Comparison of ENCODE assay signal across 14 mouse cellular contexts in genomic region chr17:29014235-29014634, GRCm38 (mm10). TPM values are rescaled to one million over a fixed set of nuclear protein-coding genes. Genes with fewer than 3 reads are reported as not detected.
DNase-seq lines count a peak whose midpoint lies in the region; ATAC-seq and TF ChIP-seq lines count a peak whose summit lies in the region.
"Had no signal": no experiment of that assay in that cellular context is flagged by ENCODE, and none has a peak within 500 bp of the region (broad histone marks: within the 10 kb centered on the region; RNA-seq: fewer than 3 reads in every experiment).

No protein-coding gene starts in this region.

- no peaks in the 10 kb centered on the region for H3K36me3 ChIP-seq in kidney, embryonic 15.5 days
- no peaks in the 10 kb centered on the region for H3K36me3 ChIP-seq in stomach, embryonic 14.5 days (ENCODE audit: control insufficient read depth, insufficient read depth, low read length)
- H3K36me3 ChIP-seq in stomach, postnatal 0 days (ENCODE audit: control insufficient read depth, insufficient read depth, low read length) = no peaks in the 10 kb centered on the region
- H3K36me3 ChIP-seq: embryonic facial prominence, embryonic 12.5 days; liver, embryonic 12.5 days had no signal

- H3K4me2 ChIP-seq in kidney, embryonic 15.5 days = no peak overlapping the region
- no peak overlapping the region for H3K4me2 ChIP-seq in stomach, embryonic 14.5 days (replicated peaks; ENCODE audit: low read depth, low read length)
- no peak overlapping the region for H3K4me2 ChIP-seq in stomach, postnatal 0 days (replicated peaks; ENCODE audit: low read depth)
- H3K4me2 ChIP-seq: embryonic facial prominence, embryonic 12.5 days; liver, embryonic 12.5 days had no signal

- peak; percentile 66; the same call in 1 of the 2 replicates for ATAC-seq in kidney, embryonic 15.5 days (replicated peaks; ENCODE audit: low FRiP score)
- peak; percentile 35; the same call in 1 of the 2 replicates for ATAC-seq in stomach, embryonic 14.5 days (ENCODE audit: insufficient number of reproducible peaks, insufficient read depth, low FRiP score, low read depth)
- no peak for ATAC-seq in stomach, postnatal 0 days (ENCODE audit: low FRiP score, low TSS enrichment)
- ATAC-seq: liver, embryonic 12.5 days had no signal

- peak; percentile 35 for DNase-seq in gastrocnemius, postnatal 25 days
- DNase-seq in gastrocnemius, postnatal 36 days = no peak
- DNase-seq in kidney, adult 8-10 months = no peak
- DNase-seq in stomach, postnatal 0 days (ENCODE audit: low spot score) = no peak
- peak; percentile 65 for DNase-seq in skeletal muscle tissue, adult 2 months (ENCODE audit: low read depth, low spot score)
- DNase-seq in frontal cortex, postnatal 25 days (ENCODE audit: low spot score in 2 of 2) = no peak
- DNase-seq: adrenal gland, postnatal 10 days; B cell, adult 2 months; cerebellum, adult 9-11 months; left cerebral cortex, postnatal 4 days had no signal

- H3K9me3 ChIP-seq in kidney, embryonic 15.5 days (replicated peaks) = no peaks in the 10 kb centered on the region
- no peaks in the 10 kb centered on the region for H3K9me3 ChIP-seq in stomach, embryonic 14.5 days (ENCODE audit: control insufficient read depth, low read depth, low read length)
- H3K9me3 ChIP-seq in stomach, postnatal 0 days (ENCODE audit: control insufficient read depth, low read length) = no peaks in the 10 kb centered on the region
- H3K9me3 ChIP-seq: embryonic facial prominence, embryonic 12.5 days; liver, embryonic 12.5 days had no signal

- intact Hi-C loops in gastrocnemius, postnatal 36 days (cut with DNase I) = no loop called here

- H3K4me1 ChIP-seq in kidney, embryonic 15.5 days = 0 out of 2 replicates have a peak, but pooled peaks cover 8% of the 10 kb centered on the region
- H3K4me1 ChIP-seq in stomach, embryonic 14.5 days (ENCODE audit: control insufficient read depth, insufficient read depth, low read length) = peaks cover 3% of the 10 kb centered on the region; the same call in 1 of the 2 replicates
- H3K4me1 ChIP-seq in stomach, postnatal 0 days (replicated peaks; ENCODE audit: control insufficient read depth, insufficient read depth) = no peaks in the 10 kb centered on the region

- no peak for TF ChIP-seq CTCF in stomach, postnatal 0 days (IDR thresholded peaks at IDR 0.05; ENCODE audit: low read depth)

- 0 out of 2 replicates have a peak overlapping the region, but pooled peaks have one; percentile 14 for H3K27ac ChIP-seq in kidney, embryonic 15.5 days
- no peak overlapping the region for H3K27ac ChIP-seq in stomach, embryonic 14.5 days (ENCODE audit: low read length)
- H3K27ac ChIP-seq in stomach, postnatal 0 days (replicated peaks) = no peak overlapping the region
- H3K27ac ChIP-seq: embryonic facial prominence, embryonic 12.5 days; liver, embryonic 12.5 days had no signal

- H3K4me3 ChIP-seq in kidney, embryonic 15.5 days (replicated peaks) = no peak overlapping the region
- H3K4me3 ChIP-seq in stomach, embryonic 14.5 days (ENCODE audit: low read depth, low read length) = no peak overlapping the region
- H3K4me3 ChIP-seq in stomach, postnatal 0 days (ENCODE audit: low read depth, low read length) = no peak overlapping the region
- H3K4me3 ChIP-seq: embryonic facial prominence, embryonic 12.5 days; liver, embryonic 12.5 days had no signal

- TF ChIP-seq EP300 in stomach, postnatal 0 days (optimal IDR thresholded peaks at IDR 0.05) = no peak

- H3K9ac ChIP-seq in kidney, embryonic 15.5 days = no peak overlapping the region
- H3K9ac ChIP-seq in stomach, embryonic 14.5 days (replicated peaks; ENCODE audit: low read depth, low read length) = no peak overlapping the region
- no peak overlapping the region for H3K9ac ChIP-seq in stomach, postnatal 0 days (ENCODE audit: low read length)
- H3K9ac ChIP-seq: embryonic facial prominence, embryonic 12.5 days; liver, embryonic 12.5 days had no signal

- H3K27me3 ChIP-seq in kidney, embryonic 15.5 days = no peaks in the 10 kb centered on the region
- no peaks in the 10 kb centered on the region for H3K27me3 ChIP-seq in stomach, embryonic 14.5 days (ENCODE audit: control insufficient read depth, insufficient read depth, low read length)
- no peaks in the 10 kb centered on the region for H3K27me3 ChIP-seq in stomach, postnatal 0 days (ENCODE audit: control insufficient read depth, insufficient read depth, low read length)
- H3K27me3 ChIP-seq: embryonic facial prominence, embryonic 12.5 days; liver, embryonic 12.5 days had no signal

RNA-seq across cellular contexts. Expression of gene Stk38, which starts 6.4 kb away (rescaled TPM):
- 10 to 100 TPM; 25.2 to 26.4 TPM for total RNA-seq in gastrocnemius, postnatal 25 days (2021)
- total RNA-seq in gastrocnemius, postnatal 36 days (2021) = 10 to 100 TPM; 23.0 to 26.1 TPM
- polyA plus RNA-seq in kidney, embryonic 15.5 days (2015; fragmentation: Nextera tagmentation; extraction: Ambion mirVana) = 98.5 and 105 TPM in 2 replicates
- 110 and 121 TPM in 2 replicates for polyA plus RNA-seq in stomach, embryonic 14.5 days (2014; fragmentation: Nextera tagmentation; extraction: Ambion mirVana)
- 64.8 and 68.7 TPM in 2 replicates for polyA plus RNA-seq in stomach, postnatal 0 days (2015; fragmentation: Nextera tagmentation; extraction: Ambion mirVana)

RNA-seq across cellular contexts. Expression of gene Srsf3, which starts 18.2 kb away (rescaled TPM):
- total RNA-seq in gastrocnemius, postnatal 25 days (2021) = 10 to 100 TPM; 36.4 to 48.2 TPM
- total RNA-seq in gastrocnemius, postnatal 36 days (2021) = 10 to 100 TPM; 32.6 to 42.1 TPM
- 605 and 671 TPM in 2 replicates for polyA plus RNA-seq in kidney, embryonic 15.5 days (2015; fragmentation: Nextera tagmentation; extraction: Ambion mirVana)
- polyA plus RNA-seq in stomach, embryonic 14.5 days (2014; fragmentation: Nextera tagmentation; extraction: Ambion mirVana) = 593 and 674 TPM in 2 replicates
- polyA plus RNA-seq in stomach, postnatal 0 days (2015; fragmentation: Nextera tagmentation; extraction: Ambion mirVana) = 279 and 305 TPM in 2 replicates

Comparison
In these comparisons a context has a peak if more than half of its experiments do, and no peak if none do; other contexts are left out.
1. DNase-seq: peak in gastrocnemius, postnatal 25 days (single experiment) and skeletal muscle tissue, adult 2 months (single experiment); none in gastrocnemius, postnatal 36 days (0 of 2), kidney, adult 8-10 months (0 of 2), stomach, postnatal 0 days (single experiment) and frontal cortex, postnatal 25 days (0 of 2).